Mouse (Mus musculus) lung, postnatal 0 days (tissue): Measurements from ENCODE around the gene Fbxl13. TPM values are rescaled to one million over a fixed set of nuclear protein-coding genes. Genes with fewer than 3 reads are reported as not detected.

Source experiments
- ATAC-seq: fragments of 200-750 bp; cut with Nextera tagmentation; 2 replicates; pipeline ENCODE4 v1.8.0; 2017; ENCODE audit warnings: moderate library complexity
- DNase-seq: peaks from one replicate; pipeline ENCODE4 v3.0.0-alpha.2; 2016; ENCODE audit warnings: low spot score
- H3K27ac ChIP-seq: fragments of 300-500 bp; sonication (generic); 2 replicates; pipeline ENCODE4 v1.5.1; 2014; ENCODE audit warnings: antibody characterized with exemption, mild to moderate bottlenecking, low read length, mixed read lengths
- H3K27me3 ChIP-seq: fragments of 300-500 bp; sonication (generic); replicated peaks from 2 replicates; pipeline ENCODE4 v1.6.1; 2014; ENCODE audit warnings: low read length, mixed read lengths; ENCODE audit not compliant: insufficient read depth
- H3K36me3 ChIP-seq: fragments of 300-500 bp; sonication (generic); 2 replicates; pipeline ENCODE4 v1.6.1; 2014; ENCODE audit warnings: low read length, mixed read lengths; ENCODE audit not compliant: insufficient read depth
- H3K4me1 ChIP-seq: fragments of 300-500 bp; sonication (generic); 2 replicates; pipeline ENCODE4 v1.6.1; 2014; ENCODE audit warnings: antibody characterized with exemption, low read depth, low read length, mixed read lengths; ENCODE audit not compliant: insufficient read depth
- H3K4me2 ChIP-seq: fragments of 300-500 bp; sonication (generic); replicated peaks from 2 replicates; pipeline ENCODE4 v1.6.1; 2014; ENCODE audit warnings: low read depth, mild to moderate bottlenecking, low read length, moderate library complexity, mixed read lengths
- H3K4me3 ChIP-seq: fragments of 300-500 bp; sonication (generic); 2 replicates; pipeline ENCODE4 v1.5.1; 2014; ENCODE audit warnings: low read depth, low read length
- H3K9ac ChIP-seq: fragments of 300-500 bp; sonication (generic); replicated peaks from 2 replicates; pipeline ENCODE4 v1.6.1; 2014; ENCODE audit warnings: low read depth, mild to moderate bottlenecking
- H3K9me3 ChIP-seq: fragments of 300-500 bp; sonication (generic); 2 replicates; pipeline ENCODE4 v1.6.1; 2016; ENCODE audit warnings: low read length, mixed read lengths
- CTCF ChIP-seq: IDR thresholded peaks from 2 replicates; pipeline ENCODE4 v1.5.1; 2016; ENCODE audit warnings: antibody characterized with exemption, mild to moderate bottlenecking
- EP300 ChIP-seq: IDR thresholded peaks from 2 replicates; pipeline ENCODE4 v1.6.1; 2016; ENCODE audit warnings: antibody characterized with exemption, mild to moderate bottlenecking, control low read depth
- WGBS: fragments of 180-500 bp; shearing (Covaris S2); extraction: QIAGEN DNeasy Blood & Tissue Kit; methylation state at CpG from one replicate; pipeline ENCODE4 v1.1.7; 2014; 5-methylcytosine and 5-hydroxymethylcytosine counted together
- polyA plus RNA-seq: library from polyadenylated mRNA; unstranded; fragments of >200 nt; fragmentation: Nextera tagmentation; extraction: Ambion mirVana; gene quantifications from 2 replicates; pipeline ENCODE4 v1.2.1, GENCODE M21; 2015

Gene Fbxl13
- polyA plus RNA-seq, 1 experiment from 2014 or later = 1.1 TPM

DNA sequence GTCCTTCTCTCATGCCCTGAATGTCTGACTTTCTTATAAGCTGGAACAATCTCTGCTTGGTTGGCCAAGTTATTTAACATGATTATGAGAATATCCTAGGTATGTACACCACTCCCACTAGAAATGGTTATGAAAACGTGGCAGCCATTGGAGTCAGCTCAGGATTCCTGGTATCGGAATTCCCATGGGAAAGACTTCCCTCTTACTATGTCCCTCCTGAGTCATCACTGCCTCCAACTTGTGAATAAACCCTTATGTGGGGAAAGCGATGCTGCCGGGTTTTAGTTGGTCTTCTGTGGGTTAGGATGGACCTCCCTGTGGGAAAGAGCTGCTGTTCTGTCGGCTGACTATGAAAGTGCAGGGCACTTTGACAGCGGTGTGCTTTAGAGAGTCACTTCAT lies 163.9 kb downstream of the Fbxl13 start:
- Histone ChIP-seq H3K9ac (no peak overlapping the region), H3K27ac (no peak overlapping the region), H3K9me3 (no peaks in the 10 kb centered on the region), H3K4me3 (no peak overlapping the region), H3K4me2 (no peak overlapping the region), H3K36me3 (no peaks in the 10 kb centered on the region), H3K4me1 (no peaks in the 10 kb centered on the region), H3K27me3 (no peaks in the 10 kb centered on the region)
- 88% methylated on average over 6 of the region's 6 CpGs for WGBS
- DNase-seq (no peak), ATAC-seq (no peak)
- TF ChIP-seq CTCF (no peak), EP300 (no peak)

DNA sequence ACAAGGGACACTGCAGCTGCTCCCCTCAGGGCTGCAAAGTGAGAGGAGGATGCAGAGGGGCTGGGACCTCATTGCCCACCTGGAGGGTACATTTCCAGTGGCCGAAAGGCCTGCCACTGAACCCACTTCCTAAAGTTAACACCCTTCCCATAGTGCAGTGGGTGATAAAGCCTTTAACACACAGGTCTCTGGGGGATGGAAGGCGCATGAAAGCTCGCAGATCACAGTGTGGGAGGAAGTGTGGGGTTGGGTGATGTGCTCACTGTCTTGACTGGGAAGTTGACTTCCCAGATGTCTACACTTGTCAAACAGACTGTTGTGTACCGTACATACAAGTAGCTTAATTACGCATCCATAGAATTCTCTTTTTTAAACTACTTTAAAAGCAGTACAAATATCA lies 165.7 kb downstream of the Fbxl13 start:
- Histone ChIP-seq H3K9ac (no peak overlapping the region), H3K27me3 (no peaks in the 10 kb centered on the region), H3K36me3 (no peaks in the 10 kb centered on the region), H3K27ac (no peak overlapping the region), H3K4me2 (no peak overlapping the region), H3K9me3 (no peaks in the 10 kb centered on the region), H3K4me1 (no peaks in the 10 kb centered on the region), H3K4me3 (no peak overlapping the region)
- no peak for ATAC-seq
- no peak for DNase-seq
- TF ChIP-seq CTCF (no peak), EP300 (no peak)
- 81% methylated on average over 5 of the region's 5 CpGs for WGBS

DNA sequence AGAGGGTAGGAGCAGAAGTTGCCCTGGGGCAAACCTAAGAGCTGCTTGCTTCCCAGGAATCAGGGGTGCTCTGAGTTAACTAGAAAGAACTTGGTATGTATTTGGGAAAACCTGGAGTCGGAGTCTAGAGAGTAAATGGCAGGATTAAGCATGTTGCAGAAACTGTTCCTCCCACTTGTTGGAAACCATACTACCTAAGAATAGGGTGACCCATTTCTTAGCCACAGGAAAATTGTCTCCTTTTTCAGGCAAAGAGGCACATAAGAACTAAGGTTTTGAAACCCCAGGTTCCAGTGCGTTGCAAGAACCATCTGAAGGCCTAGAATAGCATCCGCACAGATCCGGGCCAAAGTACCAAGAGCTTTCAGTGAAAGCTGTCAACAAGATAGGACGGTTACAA lies 167.0 kb downstream of the Fbxl13 start:
- no peaks in the 10 kb centered on the region for H3K9me3 ChIP-seq
- TF ChIP-seq EP300 (no peak), CTCF (no peak)
- H3K27ac ChIP-seq = no peak overlapping the region
- DNase-seq = no peak
- no peaks in the 10 kb centered on the region for H3K27me3 ChIP-seq
- H3K4me1 ChIP-seq = no peaks in the 10 kb centered on the region
- no peaks in the 10 kb centered on the region for H3K36me3 ChIP-seq
- no peak overlapping the region for H3K4me3 ChIP-seq
- 91% methylated on average over 5 of the region's 5 CpGs for WGBS
- ATAC-seq = no peak
- no peak overlapping the region for H3K9ac ChIP-seq
- H3K4me2 ChIP-seq = no peak overlapping the region

DNA sequence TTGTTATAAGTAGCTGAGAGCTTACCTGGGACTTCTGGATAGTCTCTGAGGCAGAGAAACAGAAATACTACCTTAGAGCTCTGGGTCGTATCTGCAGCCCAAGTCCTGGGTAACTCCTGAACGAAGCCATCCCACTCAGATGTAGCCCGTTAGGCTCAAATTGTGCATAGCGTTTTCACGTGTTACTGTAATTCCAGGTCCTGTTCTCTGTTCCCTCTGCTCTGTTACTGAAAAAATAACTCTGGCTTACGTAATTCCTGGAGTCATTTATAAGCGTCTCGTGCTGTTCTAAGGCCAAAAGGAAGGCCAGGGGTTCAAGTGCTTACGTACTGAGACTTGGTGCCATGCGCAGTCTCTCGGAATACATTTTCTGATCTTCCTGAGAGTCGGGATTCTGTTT lies 177.3 kb downstream of the Fbxl13 start:
- Histone ChIP-seq H3K4me2 (no peak overlapping the region), H3K4me1 (no peaks in the 10 kb centered on the region), H3K36me3 (no peaks in the 10 kb centered on the region), H3K4me3 (no peak overlapping the region), H3K27me3 (no peaks in the 10 kb centered on the region), H3K9me3 (no peaks in the 10 kb centered on the region), H3K9ac (no peak overlapping the region), H3K27ac (no peak overlapping the region)
- 83% methylated on average over 12 of the region's 12 CpGs for WGBS
- ATAC-seq (no peak), DNase-seq (no peak)
- no peak for TF ChIP-seq EP300
- no peak for TF ChIP-seq CTCF

DNA sequence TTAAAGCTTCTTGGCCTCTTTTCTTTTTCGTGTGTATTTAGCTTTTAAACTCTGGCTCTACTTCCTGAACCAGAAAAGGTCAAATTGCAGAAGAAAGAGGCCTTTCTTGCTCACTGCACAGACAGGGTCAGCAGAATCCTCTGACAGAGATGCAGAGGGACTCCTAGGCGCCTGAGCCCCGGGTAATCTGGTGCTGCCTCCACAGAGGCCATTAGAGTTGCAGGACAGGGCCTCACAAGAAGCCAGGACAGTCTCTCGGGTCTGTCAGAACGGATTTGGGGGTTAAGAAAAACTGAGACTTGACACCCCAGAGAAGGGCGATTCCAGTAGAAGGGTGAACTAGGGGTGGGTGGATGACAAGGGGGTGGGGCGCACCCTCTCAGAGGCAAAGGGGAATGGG lies 178.0 kb downstream of the Fbxl13 start:
- WGBS = 59% methylated on average over 7 of the region's 7 CpGs
- peak; percentile 16; the same call in 1 of the 2 replicates for ATAC-seq
- peak; percentile 13 for DNase-seq

DNA sequence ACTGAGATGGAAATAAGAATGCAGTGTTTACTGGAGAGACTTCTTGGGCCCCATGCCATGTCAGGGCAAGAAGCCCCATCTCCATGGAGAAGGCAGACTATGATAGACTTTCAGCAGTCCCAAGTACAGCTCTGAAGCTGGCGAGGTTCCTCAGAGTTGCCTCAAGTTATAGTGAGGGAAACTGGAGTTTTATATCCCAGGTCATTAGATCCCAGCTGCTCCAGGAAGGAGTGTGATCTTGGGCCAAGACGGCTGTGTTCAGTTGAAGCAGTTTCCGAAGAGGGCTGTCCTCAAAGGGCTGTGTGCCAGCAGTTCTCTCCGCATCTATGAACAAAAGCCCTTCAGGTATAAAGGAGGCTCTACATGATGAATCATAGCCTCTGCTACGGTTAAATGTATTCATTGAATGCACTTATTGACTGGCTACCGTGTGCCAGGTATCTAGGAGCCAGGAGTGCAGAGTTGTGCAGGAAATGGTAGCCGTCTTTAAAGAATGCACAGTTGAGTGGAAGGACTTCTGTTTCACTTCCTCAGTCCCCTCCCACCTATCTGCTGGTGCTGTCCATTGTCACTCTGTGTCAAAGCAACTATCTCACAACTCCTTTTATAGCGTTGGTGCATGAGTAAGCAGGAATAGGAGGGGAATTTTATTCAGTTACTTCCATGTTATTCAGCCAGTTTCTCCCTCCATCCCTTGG lies 204.5 kb downstream of the Fbxl13 start:
- Histone ChIP-seq H3K9me3 (no peaks in the 10 kb centered on the region), H3K36me3 (no peaks in the 10 kb centered on the region), H3K4me2 (peak overlapping the region; percentile 8; the same call in 1 of the 2 replicates), H3K27ac (no peak overlapping the region), H3K4me1 (no peaks in the 10 kb centered on the region), H3K9ac (no peak overlapping the region), H3K27me3 (no peaks in the 10 kb centered on the region), H3K4me3 (no peak overlapping the region)
- ATAC-seq (peak; percentile 67), DNase-seq (peak; percentile 72)
- TF ChIP-seq CTCF (no peak), EP300 (no peak)
- 18% methylated on average over 8 of the region's 8 CpGs for WGBS

More for the DNA sequence above, 178.0 kb downstream of the Fbxl13 start:
- no peak overlapping the region for H3K4me2 ChIP-seq
- no peaks in the 10 kb centered on the region for H3K36me3 ChIP-seq
- TF ChIP-seq EP300 (no peak), CTCF (no peak)
- no peaks in the 10 kb centered on the region for H3K9me3 ChIP-seq
- H3K27ac ChIP-seq = no peak overlapping the region
- H3K4me3 ChIP-seq = no peak overlapping the region
- H3K9ac ChIP-seq = no peak overlapping the region
- H3K27me3 ChIP-seq = no peaks in the 10 kb centered on the region
- H3K4me1 ChIP-seq = no peaks in the 10 kb centered on the region
